Mouse (Mus musculus): ENCODE measurements around the gene Myo1a.

- TF ChIP-seq CTCF (IDR thresholded peaks at IDR 0.05) = no peak
- TF ChIP-seq POLR2A (IDR thresholded peaks at IDR 0.05; ENCODE audit: insufficient read depth, low read depth, low read length) = no peak
Measured at GRCm38 (mm10) chr10:127731397-127731796, 26.4 kb downstream of the Myo1a start.

All from heart, adult 2 months (tissue).